Mouse (Mus musculus) liver, adult 2 months (tissue): Measurements from ENCODE around the gene Gm49373. TPM values are rescaled to one million over a fixed set of nuclear protein-coding genes. Genes with fewer than 3 reads are reported as not detected.

Source experiments
- DNase-seq: peaks from one replicate; pipeline ENCODE4 v3.0.0-alpha.2; 2011; ENCODE audit warnings: low read depth, low spot score; ENCODE audit errors: extremely low read depth
- H3K27ac ChIP-seq: fragments of 200-500 bp; replicated peaks from 2 replicates; pipeline ENCODE4 v1.5.1; 2012; ENCODE audit warnings: low read depth, mild to moderate bottlenecking, control low read depth, inconsistent platforms, low read length; ENCODE audit not compliant: insufficient read depth
- H3K27me3 ChIP-seq: fragments of 200-500 bp; 2 replicates; pipeline ENCODE4 v1.6.1; 2012; ENCODE audit warnings: mild to moderate bottlenecking, moderate library complexity, low read length, inconsistent platforms; ENCODE audit not compliant: control insufficient read depth, insufficient read depth
- H3K36me3 ChIP-seq: fragments of 200-500 bp; 2 replicates; pipeline ENCODE4 v1.6.1; 2012; ENCODE audit warnings: low read length, inconsistent platforms; ENCODE audit not compliant: control insufficient read depth, insufficient read depth
- H3K4me1 ChIP-seq: fragments of 200-500 bp; 2 replicates; pipeline ENCODE4 v1.6.1; 2011; ENCODE audit warnings: low read length; ENCODE audit not compliant: control insufficient read depth, insufficient read depth
- H3K4me3 ChIP-seq: fragments of 200-500 bp; 2 replicates; pipeline ENCODE4 v1.5.1; 2011; ENCODE audit warnings: low read depth, mild to moderate bottlenecking, control low read depth, low read length, moderate library complexity; ENCODE audit not compliant: insufficient read depth
- H3K79me2 ChIP-seq: fragments of 200-500 bp; 2 replicates; pipeline ENCODE4 v1.6.1; 2012; ENCODE audit warnings: inconsistent platforms, mild to moderate bottlenecking, low read length, moderate library complexity; ENCODE audit not compliant: control insufficient read depth, insufficient read depth
- H3K9ac ChIP-seq: fragments of 200-500 bp; 2 replicates; pipeline ENCODE4 v1.6.1; 2012; ENCODE audit warnings: low read depth, mild to moderate bottlenecking, control low read depth, inconsistent platforms, low read length
- CTCF ChIP-seq: fragments of 200-500 bp; IDR thresholded peaks from 2 replicates; pipeline ENCODE4 v1.5.1; 2011; ENCODE audit warnings: low read depth, low read length, control low read depth
- POLR2A ChIP-seq: fragments of 200-500 bp; IDR thresholded peaks from 2 replicates; pipeline ENCODE4 v1.6.1; 2011; ENCODE audit warnings: low read length, control low read depth; ENCODE audit not compliant: insufficient read depth; ENCODE audit errors: extremely low read depth
- WGBS: fragments of 180-500 bp; shearing (Covaris S2); methylation state at CpG from one replicate; pipeline ENCODE4 v1.1.7; 2018; 5-methylcytosine and 5-hydroxymethylcytosine counted together
- polyA plus RNA-seq: library from polyadenylated mRNA; depleted of rRNA; stranded (reverse); fragments of >200 nt; gene quantifications from 2 replicates; pipeline ENCODE4 v1.2.3, GENCODE M21; 2012
- total RNA-seq: library from RNA; depleted of rRNA; stranded (reverse); fragments of >200 nt; gene quantifications from 2 replicates; pipeline ENCODE4 v1.2.3, GENCODE M21; 2014

The Gm49373 gene
- total and polyA plus RNA-seq, 2 experiments = 0.10 to 0.46 TPM

- Histone ChIP-seq H3K27ac (no peak overlapping the region), H3K36me3 (no peaks in the 10 kb centered on the region), H3K79me2 (no peaks in the 10 kb centered on the region), H3K27me3 (peaks cover 28% of the 10 kb centered on the region), H3K4me1 (peaks cover 5% of the 10 kb centered on the region; the same call in 1 of the 2 replicates), H3K4me3 (no peak overlapping the region), H3K9ac (no peak overlapping the region)
- TF ChIP-seq POLR2A (no peak), CTCF (no peak)
- no peak for DNase-seq
- WGBS = 78% methylated on average over 3 of the region's 3 CpGs
Measured at GRCm38 (mm10) chr9:21039779-21040178, 33.1 kb downstream of the Gm49373 start.

GRCm38 (mm10) chr9:21037481-21037891 lies 35.4 kb downstream of the Gm49373 start:
- Histone ChIP-seq H3K27me3 (peaks cover 30% of the 10 kb centered on the region), H3K9ac (no peak overlapping the region), H3K27ac (no peak overlapping the region), H3K4me3 (no peak overlapping the region), H3K4me1 (peaks cover 9% of the 10 kb centered on the region; the same call in 1 of the 2 replicates), H3K36me3 (no peaks in the 10 kb centered on the region), H3K79me2 (no peaks in the 10 kb centered on the region)
- 9% methylated on average over 31 of the region's 31 CpGs for WGBS
- no peak for DNase-seq
- no peak for TF ChIP-seq POLR2A
- no peak for TF ChIP-seq CTCF

GRCm38 (mm10) chr9:21036666-21037065 lies 36.2 kb downstream of the Gm49373 start:
- H3K27ac ChIP-seq = no peak overlapping the region
- H3K4me1 ChIP-seq = peaks cover 9% of the 10 kb centered on the region; the same call in 1 of the 2 replicates
- no peak for DNase-seq
- no peak overlapping the region for H3K9ac ChIP-seq
- 5% methylated on average over 22 of the region's 22 CpGs for WGBS
- H3K79me2 ChIP-seq = no peaks in the 10 kb centered on the region
- no peaks in the 10 kb centered on the region for H3K36me3 ChIP-seq
- TF ChIP-seq POLR2A (no peak), CTCF (no peak)
- peaks cover 30% of the 10 kb centered on the region for H3K27me3 ChIP-seq
- no peak overlapping the region for H3K4me3 ChIP-seq

GRCm38 (mm10) chr9:21036161-21036560 lies 36.7 kb downstream of the Gm49373 start:
- WGBS = 9% methylated on average over 20 of the region's 20 CpGs
- Histone ChIP-seq H3K36me3 (no peaks in the 10 kb centered on the region), H3K79me2 (no peaks in the 10 kb centered on the region), H3K4me3 (no peak overlapping the region), H3K27me3 (peaks cover 30% of the 10 kb centered on the region), H3K4me1 (peaks cover 13% of the 10 kb centered on the region; the same call in 1 of the 2 replicates), H3K27ac (no peak overlapping the region), H3K9ac (no peak overlapping the region)
- DNase-seq = no peak
- no peak for TF ChIP-seq CTCF
- TF ChIP-seq POLR2A = no peak

- peaks cover 30% of the 10 kb centered on the region for H3K27me3 ChIP-seq
- H3K36me3 ChIP-seq = no peaks in the 10 kb centered on the region
- H3K4me1 ChIP-seq = peaks cover 16% of the 10 kb centered on the region; the same call in 1 of the 2 replicates
- WGBS = 37% methylated on average over 9 of the region's 9 CpGs
- no peak for TF ChIP-seq CTCF
- TF ChIP-seq POLR2A = no peak
- no peak overlapping the region for H3K9ac ChIP-seq
- no peak for DNase-seq
- no peaks in the 10 kb centered on the region for H3K79me2 ChIP-seq
- no peak overlapping the region for H3K27ac ChIP-seq
- H3K4me3 ChIP-seq = no peak overlapping the region
Measured at GRCm38 (mm10) chr9:21035586-21035985, 37.3 kb downstream of the Gm49373 start.

DNA sequence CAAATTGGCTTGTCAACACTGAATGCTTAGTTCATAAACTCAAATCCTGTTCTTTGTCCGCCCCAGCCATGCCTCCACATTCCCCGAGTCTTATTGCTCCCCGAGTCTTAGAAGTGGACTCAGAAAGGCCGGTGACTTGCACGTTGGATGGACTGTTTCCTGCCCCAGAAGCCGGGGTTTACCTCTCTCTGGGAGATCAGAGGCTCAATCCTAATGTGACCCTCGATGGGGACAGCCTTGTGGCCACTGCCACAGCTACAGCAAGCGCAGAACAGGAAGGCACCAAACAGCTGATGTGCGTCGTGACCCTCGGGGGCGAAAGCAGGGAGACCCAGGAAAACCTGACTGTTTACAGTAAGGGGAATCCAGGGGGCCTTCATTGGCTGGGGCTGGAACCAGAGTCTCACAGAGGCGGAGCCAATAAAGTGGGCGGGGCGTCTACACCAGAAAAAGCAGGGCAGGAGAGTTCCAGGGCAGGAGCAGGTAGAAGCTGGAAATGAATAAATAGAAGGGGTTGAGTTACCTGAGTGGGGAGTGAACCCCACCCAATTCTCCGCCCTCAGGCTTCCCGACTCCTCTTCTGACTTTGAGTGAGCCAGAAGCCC lies 38.3 kb downstream of the Gm49373 start:
- Histone ChIP-seq H3K4me1 (peaks cover 24% of the 10 kb centered on the region), H3K79me2 (no peaks in the 10 kb centered on the region), H3K27ac (no peak overlapping the region), H3K27me3 (peaks cover 30% of the 10 kb centered on the region), H3K36me3 (no peaks in the 10 kb centered on the region), H3K4me3 (no peak overlapping the region), H3K9ac (no peak overlapping the region)
- DNase-seq = no peak
- no peak for TF ChIP-seq POLR2A
- TF ChIP-seq CTCF = no peak
- 15% methylated on average over 17 of the region's 17 CpGs for WGBS
